ENCODE assay signal across 12 mouse cellular contexts in genomic region chr16:37676677-37677072, GRCm38 (mm10). TPM values are rescaled to one million over a fixed set of nuclear protein-coding genes. Genes with fewer than 3 reads are reported as not detected.
DNase-seq lines count a peak whose midpoint lies in the region; ATAC-seq and TF ChIP-seq lines count a peak whose summit lies in the region.
"Had no signal": no experiment of that assay in that cellular context is flagged by ENCODE, and none has a peak within 500 bp of the region (broad histone marks: within the 10 kb centered on the region; RNA-seq: fewer than 3 reads in every experiment).

No protein-coding gene starts in this region.

- TF ChIP-seq POLR2A in cortical plate, adult 2 months (IDR thresholded peaks at IDR 0.05; ENCODE audit: extremely low read depth, insufficient read depth, low read length) = no peak

- no peak overlapping the region for H3K27ac ChIP-seq in heart, embryonic 13.5 days (replicated peaks)
- peak overlapping the region; percentile 88 for H3K27ac ChIP-seq in cortical plate, adult 2 months (ENCODE audit: insufficient read depth, low read length)
- H3K27ac ChIP-seq in forebrain, postnatal 0 days (ENCODE audit: low read depth, low read length) = no peak overlapping the region
- H3K27ac ChIP-seq in midbrain, embryonic 12.5 days (replicated peaks) = no peak overlapping the region
- H3K27ac ChIP-seq: gastrocnemius, adult 2 months; liver, embryonic 13.5 days had no signal

- peak overlapping the region; percentile 47; the same call in 1 of the 2 replicates for H3K9ac ChIP-seq in heart, embryonic 13.5 days
- H3K9ac ChIP-seq in forebrain, postnatal 0 days = no peak overlapping the region
- no peak overlapping the region for H3K9ac ChIP-seq in midbrain, embryonic 12.5 days (replicated peaks)
- H3K9ac ChIP-seq: liver, embryonic 13.5 days had no signal

- WGBS in heart, embryonic 13.5 days = 59% methylated on average over 4 of the region's 4 CpGs
- WGBS in forebrain, postnatal 0 days = 13% methylated on average over 4 of the region's 4 CpGs
- WGBS in midbrain, embryonic 12.5 days = 18% methylated on average over 4 of the region's 4 CpGs

- intact Hi-C loops in heart, postnatal 36 days (cut with DNase I) = no loop called here

- no peaks in the 10 kb centered on the region for H3K27me3 ChIP-seq in heart, embryonic 13.5 days (replicated peaks)
- H3K27me3 ChIP-seq in forebrain, postnatal 0 days (ENCODE audit: insufficient read depth, low read length) = no peaks in the 10 kb centered on the region
- H3K27me3 ChIP-seq in midbrain, embryonic 12.5 days = no peaks in the 10 kb centered on the region
- H3K27me3 ChIP-seq: liver, embryonic 13.5 days had no signal

- no peak for TF ChIP-seq CTCF in cortical plate, adult 2 months (IDR thresholded peaks at IDR 0.05; ENCODE audit: extremely low read depth, insufficient read depth, low read length)
- no peak for TF ChIP-seq CTCF in forebrain, postnatal 0 days (IDR thresholded peaks at IDR 0.05; ENCODE audit: low read depth)

- no peak for DNase-seq in heart, postnatal 36 days
- DNase-seq in forebrain, postnatal 0 days = no peak
- no peak for DNase-seq in yolk sac, embryonic 10.5 days (ENCODE audit: low spot score)
- DNase-seq: gastrocnemius, adult 2 months; liver, embryonic 13.5 days; lung, postnatal 4 days; thymus, postnatal 4 days had no signal

- H3K9me3 ChIP-seq in heart, embryonic 13.5 days = no peaks in the 10 kb centered on the region
- H3K9me3 ChIP-seq in forebrain, postnatal 0 days (ENCODE audit: low read length) = no peaks in the 10 kb centered on the region
- H3K9me3 ChIP-seq in midbrain, embryonic 12.5 days = no peaks in the 10 kb centered on the region
- H3K9me3 ChIP-seq: liver, embryonic 13.5 days had no signal

- H3K4me2 ChIP-seq in heart, embryonic 13.5 days = peak overlapping the region; percentile 54
- H3K4me2 ChIP-seq in forebrain, postnatal 0 days (ENCODE audit: low read depth) = peak overlapping the region; percentile 34
- H3K4me2 ChIP-seq in midbrain, embryonic 12.5 days (replicated peaks) = peak overlapping the region; percentile 19
- H3K4me2 ChIP-seq: liver, embryonic 13.5 days had no signal

- no peak overlapping the region for H3K4me3 ChIP-seq in heart, embryonic 13.5 days
- no peak overlapping the region for H3K4me3 ChIP-seq in cortical plate, adult 2 months (ENCODE audit: insufficient read depth, low read length)
- H3K4me3 ChIP-seq in forebrain, postnatal 0 days (ENCODE audit: low read depth, low read length) = no peak overlapping the region
- no peak overlapping the region for H3K4me3 ChIP-seq in midbrain, embryonic 12.5 days
- H3K4me3 ChIP-seq: liver, embryonic 13.5 days had no signal

- no peaks in the 10 kb centered on the region for H3K36me3 ChIP-seq in heart, embryonic 13.5 days
- no peaks in the 10 kb centered on the region for H3K36me3 ChIP-seq in forebrain, postnatal 0 days (ENCODE audit: insufficient read depth)
- no peaks in the 10 kb centered on the region for H3K36me3 ChIP-seq in midbrain, embryonic 12.5 days
- H3K36me3 ChIP-seq: liver, embryonic 13.5 days had no signal

- no peak for ATAC-seq in heart, embryonic 13.5 days (ENCODE audit: extremely low read depth, insufficient number of reproducible peaks, low FRiP score, low TSS enrichment)
- ATAC-seq in forebrain, postnatal 0 days = peak; percentile 52
- ATAC-seq in midbrain, embryonic 12.5 days (ENCODE audit: low FRiP score, low read depth) = no peak
- ATAC-seq in megakaryocyte, adult 5-6 weeks (ENCODE audit: poor library complexity, severe bottlenecking) = no peak
- ATAC-seq in CD4-positive, CD25-positive, alpha-beta regulatory T cell, adult 4 months = no peak

- H3K4me1 ChIP-seq in heart, embryonic 13.5 days = no peaks in the 10 kb centered on the region
- peaks cover 7% of the 10 kb centered on the region; the same call in 1 of the 2 replicates for H3K4me1 ChIP-seq in cortical plate, adult 2 months (ENCODE audit: control insufficient read depth, insufficient read depth, low read length)
- H3K4me1 ChIP-seq in forebrain, postnatal 0 days (ENCODE audit: insufficient read depth) = peaks cover 3% of the 10 kb centered on the region; the same call in 1 of the 2 replicates
- H3K4me1 ChIP-seq in midbrain, embryonic 12.5 days = peaks cover 17% of the 10 kb centered on the region; the same call in 1 of the 2 replicates
- H3K4me1 ChIP-seq: liver, embryonic 13.5 days had no signal

RNA-seq across cellular contexts. Expression of gene Ndufb4, which starts 22.4 kb away (rescaled TPM):
- polyA plus RNA-seq in heart, embryonic 13.5 days (2015; fragmentation: Nextera tagmentation; extraction: Ambion mirVana) = 69.4 and 84.7 TPM in 2 replicates
- total RNA-seq in heart, postnatal 36 days (2021) = 100 to 1,000 TPM; 164 to 183 TPM
- 79.6 and 87.3 TPM in 2 replicates for polyA plus RNA-seq in cortical plate, adult 2 months (2012; rRNA removed)
- total RNA-seq in forebrain, postnatal 0 days (2014; rRNA removed) = 33.9 and 49.3 TPM in 2 replicates
- polyA plus RNA-seq in forebrain, postnatal 0 days (2015; fragmentation: Nextera tagmentation; extraction: Ambion mirVana) = 79.1 and 117 TPM in 2 replicates
- polyA plus RNA-seq in midbrain, embryonic 12.5 days (2016; fragmentation: Nextera tagmentation; extraction: Ambion mirVana) = 64.0 and 65.8 TPM in 2 replicates
- 35.2 and 58.3 TPM in 2 replicates for total RNA-seq in megakaryocyte, adult 5-6 weeks (2015)
- total RNA-seq in megakaryocyte, adult 5-6 weeks (2017) = 11.5 TPM in 2 replicates
- polyA plus RNA-seq in CD4-positive, CD25-positive, alpha-beta regulatory T cell, adult 4 months (2017; shearing (Covaris generic)) = 10 to 100 TPM; 49.1 to 64.4 TPM
